Mouse (Mus musculus): ENCODE measurements around the gene Rspo4.
A peak's percentile ranks its signal among the peaks of the same experiment; 100 is the strongest.

Rspo4 gene

GRCm38 (mm10) chr2:151842648-151843226, at the start of gene Rspo4:
Gene Rspo4 (plus strand): TSS chr2:151842927.
- no peak for DNase-seq (ENCODE audit: low read depth)

- DNase-seq (ENCODE audit: low read depth) = no peak
These were observed 27.1 kb upstream of the Rspo4 start for GRCm38 (mm10) chr2:151815586-151815985.

GRCm38 (mm10) chr2:151862257-151862810, 19.6 kb downstream of the Rspo4 start:
- peak; percentile 22 for DNase-seq (ENCODE audit: low read depth)

- DNase-seq (ENCODE audit: low read depth) = no peak
These were observed 22.2 kb downstream of the Rspo4 start for GRCm38 (mm10) chr2:151864941-151865340.

GRCm38 (mm10) chr2:151866487-151866886, 23.8 kb downstream of the Rspo4 start:
- peak; percentile 13 for DNase-seq (ENCODE audit: low read depth)

- DNase-seq (ENCODE audit: low read depth) = no peak
These were observed 25.5 kb downstream of the Rspo4 start for GRCm38 (mm10) chr2:151868196-151868595.

GRCm38 (mm10) chr2:151874551-151874950, 31.8 kb downstream of the Rspo4 start:
- DNase-seq (ENCODE audit: low read depth) = no peak

GRCm38 (mm10) chr2:151876012-151876485, 33.3 kb downstream of the Rspo4 start:
- DNase-seq (ENCODE audit: low read depth) = peak; percentile 61

GRCm38 (mm10) chr2:151878645-151879044, 35.9 kb downstream of the Rspo4 start:
- no peak for DNase-seq (ENCODE audit: low read depth)

- DNase-seq (ENCODE audit: low read depth) = no peak
These were observed 37.0 kb downstream of the Rspo4 start for GRCm38 (mm10) chr2:151879760-151880159.

- DNase-seq (ENCODE audit: low read depth) = no peak
These were observed 48.3 kb downstream of the Rspo4 start for GRCm38 (mm10) chr2:151891031-151891430.

GRCm38 (mm10) chr2:151893122-151893774, 50.5 kb downstream of the Rspo4 start:
- DNase-seq (ENCODE audit: low read depth) = no peak

- DNase-seq (ENCODE audit: low read depth) = no peak
These were observed 51.7 kb downstream of the Rspo4 start for GRCm38 (mm10) chr2:151894209-151894980.

GRCm38 (mm10) chr2:151895911-151896310, 53.2 kb downstream of the Rspo4 start:
- DNase-seq (ENCODE audit: low read depth) = no peak

GRCm38 (mm10) chr2:151898106-151898505, 55.4 kb downstream of the Rspo4 start:
- no peak for DNase-seq (ENCODE audit: low read depth)

- DNase-seq (ENCODE audit: low read depth) = no peak
These were observed 58.1 kb downstream of the Rspo4 start for GRCm38 (mm10) chr2:151900845-151901244.

GRCm38 (mm10) chr2:151903267-151903666, 60.5 kb downstream of the Rspo4 start:
- DNase-seq (ENCODE audit: low read depth) = no peak

GRCm38 (mm10) chr2:151903933-151904332, 61.2 kb downstream of the Rspo4 start:
- no peak for DNase-seq (ENCODE audit: low read depth)

- no peak for DNase-seq (ENCODE audit: low read depth)
These were observed 61.9 kb downstream of the Rspo4 start for GRCm38 (mm10) chr2:151904636-151905035.

- no peak for DNase-seq (ENCODE audit: low read depth)
These were observed 64.3 kb downstream of the Rspo4 start for GRCm38 (mm10) chr2:151907020-151907419.

GRCm38 (mm10) chr2:151909386-151909785, 66.7 kb downstream of the Rspo4 start:
- no peak for DNase-seq (ENCODE audit: low read depth)

- DNase-seq (ENCODE audit: low read depth) = no peak
These were observed 67.8 kb downstream of the Rspo4 start for GRCm38 (mm10) chr2:151910498-151910897.
